Mouse (Mus musculus): ENCODE data around the gene Pomgnt1. TPM values are rescaled to one million over a fixed set of nuclear protein-coding genes. Genes with fewer than 3 reads are reported as not detected.

Gene Pomgnt1
- polyA plus RNA-seq, 2 experiments = 8.8 to 10.3 TPM

- H3K4me2 ChIP-seq (ENCODE audit: low read depth) = no peak overlapping the region
- no peak for TF ChIP-seq EP300 (IDR thresholded peaks at IDR 0.05; ENCODE audit: low read depth)
- TF ChIP-seq CTCF (IDR thresholded peaks at IDR 0.05; ENCODE audit: low read depth) = no peak
- 54% methylated on average over 4 of the region's 4 CpGs for WGBS (ENCODE audit: insufficient replicate concordance)
Observed at GRCm38 (mm10) chr4:116162142-116162541, 38.5 kb downstream of the Pomgnt1 start.

GRCm38 (mm10) chr4:116164759-116165554 is 41.3 kb downstream of the Pomgnt1 start:
- H3K36me3 ChIP-seq (replicated peaks; ENCODE audit: control insufficient read depth, insufficient read depth, low read depth) = no peaks in the 10 kb centered on the region
- H3K27me3 ChIP-seq (ENCODE audit: control insufficient read depth, insufficient read depth, low read length) = no peaks in the 10 kb centered on the region
- no peak overlapping the region for H3K9ac ChIP-seq (replicated peaks)
- ATAC-seq (ENCODE audit: insufficient read depth) = no peak
- H3K27ac ChIP-seq = no peak overlapping the region
- H3K4me1 ChIP-seq (replicated peaks; ENCODE audit: control insufficient read depth in 2 of 2, insufficient read depth in 2 of 2, low read length in 1 of 2) = peaks cover 0 to 3% of the 10 kb centered on the region in 2 experiments; a peak in 2 of 4 replicates
- TF ChIP-seq EP300 (IDR thresholded peaks at IDR 0.05; ENCODE audit: low read depth) (no peak), CTCF (IDR thresholded peaks at IDR 0.05; ENCODE audit: low read depth) (no peak)
- WGBS (ENCODE audit: insufficient replicate concordance) = 60% methylated on average over 2 of the region's 2 CpGs
- H3K4me3 ChIP-seq (ENCODE audit: insufficient read depth in 1 of 2, low read depth in 2 of 2, low read length in 2 of 2) = no peak overlapping the region
- no peak for DNase-seq (ENCODE audit: low read depth in 3 of 3, low spot score in 3 of 3)
- H3K9me3 ChIP-seq (ENCODE audit: control insufficient read depth, low read length) = no peaks in the 10 kb centered on the region
- H3K4me2 ChIP-seq (ENCODE audit: low read depth) = no peak overlapping the region

More at GRCm38 (mm10) chr4:116162142-116162541, 38.5 kb downstream of the Pomgnt1 start:
- Histone ChIP-seq H3K9ac (replicated peaks) (no peak overlapping the region), H3K9me3 (ENCODE audit: control insufficient read depth, low read length) (no peaks in the 10 kb centered on the region), H3K27ac (no peak overlapping the region), H3K4me1 (replicated peaks; ENCODE audit: control insufficient read depth in 2 of 2, insufficient read depth in 2 of 2, low read length in 1 of 2) (peaks cover 0 to 3% of the 10 kb centered on the region in 2 experiments; a peak in 2 of 4 replicates), H3K4me3 (ENCODE audit: insufficient read depth in 1 of 2, low read depth in 2 of 2, low read length in 2 of 2) (no peak overlapping the region), H3K27me3 (ENCODE audit: control insufficient read depth, insufficient read depth, low read length) (no peaks in the 10 kb centered on the region), H3K36me3 (replicated peaks; ENCODE audit: control insufficient read depth, insufficient read depth, low read depth) (peaks cover 7% of the 10 kb centered on the region)
- ATAC-seq (ENCODE audit: insufficient read depth) (no peak), DNase-seq (ENCODE audit: low read depth in 3 of 3, low spot score in 3 of 3) (no peak)

GRCm38 (mm10) chr4:116165708-116166407 is 42.2 kb downstream of the Pomgnt1 start:
- no peaks in the 10 kb centered on the region for H3K36me3 ChIP-seq (replicated peaks; ENCODE audit: control insufficient read depth, insufficient read depth, low read depth)
- ATAC-seq (ENCODE audit: insufficient read depth) (no peak), DNase-seq (ENCODE audit: low read depth in 3 of 3, low spot score in 3 of 3) (no peak)
- H3K9me3 ChIP-seq (ENCODE audit: control insufficient read depth, low read length) = no peaks in the 10 kb centered on the region
- 44% methylated on average over 8 of the region's 8 CpGs for WGBS (ENCODE audit: insufficient replicate concordance)
- peaks cover 0 to 3% of the 10 kb centered on the region in 2 experiments; a peak in 2 of 4 replicates for H3K4me1 ChIP-seq (replicated peaks; ENCODE audit: control insufficient read depth in 2 of 2, insufficient read depth in 2 of 2, low read length in 1 of 2)
- H3K27ac ChIP-seq = no peak overlapping the region
- no peaks in the 10 kb centered on the region for H3K27me3 ChIP-seq (ENCODE audit: control insufficient read depth, insufficient read depth, low read length)
- no peak for TF ChIP-seq CTCF (IDR thresholded peaks at IDR 0.05; ENCODE audit: low read depth)
- no peak for TF ChIP-seq EP300 (IDR thresholded peaks at IDR 0.05; ENCODE audit: low read depth)
- no peak overlapping the region for H3K9ac ChIP-seq (replicated peaks)
- no peak overlapping the region for H3K4me3 ChIP-seq (ENCODE audit: insufficient read depth in 1 of 2, low read depth in 2 of 2, low read length in 2 of 2)
- H3K4me2 ChIP-seq (ENCODE audit: low read depth) = no peak overlapping the region

- Histone ChIP-seq H3K4me3 (ENCODE audit: insufficient read depth in 1 of 2, low read depth in 2 of 2, low read length in 2 of 2) (no peak within 1 kb of the TSS), H3K9me3 (ENCODE audit: control insufficient read depth, low read length) (no peaks in the 10 kb centered on the region), H3K9ac (replicated peaks) (no peak within 1 kb of the TSS), H3K27ac (no peak within 1 kb of the TSS), H3K4me2 (ENCODE audit: low read depth) (no peak within 1 kb of the TSS), H3K27me3 (ENCODE audit: control insufficient read depth, insufficient read depth, low read length) (no peaks in the 10 kb centered on the region), H3K4me1 (replicated peaks; ENCODE audit: control insufficient read depth in 2 of 2, insufficient read depth in 2 of 2, low read length in 1 of 2) (0 out of 4 replicates have a peak, but pooled peaks cover 0 to under 1% of the 10 kb centered on the region in 2 experiments), H3K36me3 (replicated peaks; ENCODE audit: control insufficient read depth, insufficient read depth, low read depth) (no peaks in the 10 kb centered on the region)
- ATAC-seq (ENCODE audit: insufficient read depth) (no peak), DNase-seq (ENCODE audit: low read depth in 3 of 3, low spot score in 3 of 3) (no peak)
- TF ChIP-seq CTCF (IDR thresholded peaks at IDR 0.05; ENCODE audit: low read depth) (peak; percentile 42), EP300 (IDR thresholded peaks at IDR 0.05; ENCODE audit: low read depth) (no peak)
- 22% methylated on average over 7 of the region's 7 CpGs for WGBS (ENCODE audit: insufficient replicate concordance)
Observed at GRCm38 (mm10) chr4:116167404-116167803, 43.8 kb downstream of the Pomgnt1 start, which contains the start of gene Tspan1. Tspan1 (minus strand) TSS chr4:116167601.
